ENCODE assay signal across 8 mouse cellular contexts in the genomic region with DNA sequence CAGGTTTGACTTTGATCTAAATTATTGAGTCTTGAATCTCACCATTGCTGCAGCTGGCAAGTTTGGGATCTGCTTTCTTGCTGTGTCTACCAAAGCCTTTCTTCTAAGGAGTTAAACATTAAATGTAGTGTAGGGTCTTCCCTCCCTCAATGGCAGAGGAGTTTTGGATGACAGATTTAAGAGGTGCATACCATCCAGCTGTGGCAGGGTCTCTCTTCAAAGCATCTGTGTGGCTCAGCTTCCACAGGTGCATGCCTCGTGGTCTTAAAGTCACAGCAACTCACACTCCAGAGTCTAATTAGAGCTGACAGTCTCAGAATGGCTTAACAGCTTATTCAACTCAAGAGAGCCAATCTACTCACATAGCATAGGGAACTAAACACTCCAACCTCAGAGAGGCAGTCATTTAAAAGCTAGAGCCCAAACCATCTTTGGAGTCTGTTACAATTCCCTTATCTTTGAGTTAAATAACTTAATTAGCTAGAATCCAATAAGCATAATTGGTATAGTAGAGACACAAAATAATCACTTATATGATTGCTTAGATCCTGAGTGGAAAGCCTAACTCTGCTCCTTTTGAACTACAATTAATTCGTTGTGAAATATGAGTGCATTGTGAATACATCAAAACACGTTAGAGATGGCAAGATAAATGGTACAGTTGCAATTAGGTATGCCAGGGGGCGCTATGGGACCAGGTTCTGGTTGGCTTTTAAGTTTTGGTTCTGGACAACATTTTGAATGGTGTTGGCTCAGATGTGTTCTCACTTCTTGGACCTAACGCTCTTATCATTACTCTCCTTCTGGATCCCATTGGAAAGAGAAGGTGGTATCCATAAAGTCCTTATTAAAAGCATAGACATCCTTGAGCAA. TPM values are rescaled to one million over a fixed set of nuclear protein-coding genes. Genes with fewer than 3 reads are reported as not detected.
A peak's percentile ranks its signal among the peaks of the same experiment; 100 is the strongest.
DNase-seq lines count a peak whose midpoint lies in the region; ATAC-seq and TF ChIP-seq lines count a peak whose summit lies in the region.

No protein-coding gene starts in this region.

- no peak overlapping the region for H3K9ac ChIP-seq in hindbrain, embryonic 14.5 days
- no peak overlapping the region for H3K9ac ChIP-seq in hindbrain, embryonic 13.5 days
- no peak overlapping the region for H3K9ac ChIP-seq in liver, postnatal 0 days (replicated peaks)
- H3K9ac ChIP-seq in forebrain, embryonic 13.5 days = no peak overlapping the region

- H3K27ac ChIP-seq in hindbrain, embryonic 14.5 days = no peak overlapping the region
- H3K27ac ChIP-seq in hindbrain, embryonic 13.5 days = no peak overlapping the region
- no peak overlapping the region for H3K27ac ChIP-seq in liver, postnatal 0 days (ENCODE audit: low read depth)
- H3K27ac ChIP-seq in forebrain, embryonic 13.5 days = no peak overlapping the region

- no peak for ATAC-seq in hindbrain, embryonic 14.5 days (ENCODE audit: low FRiP score)
- ATAC-seq in hindbrain, embryonic 13.5 days (ENCODE audit: low FRiP score) = no peak
- ATAC-seq in granulocyte monocyte progenitor cell, adult 5-6 weeks (replicated peaks; ENCODE audit: poor library complexity, severe bottlenecking) = peak; percentile 76
- no peak for ATAC-seq in liver, postnatal 0 days
- ATAC-seq in forebrain, embryonic 13.5 days = no peak

- DNase-seq in hindbrain, embryonic 14.5 days (ENCODE audit: low spot score) = peak; percentile 29
- DNase-seq in brain, embryonic 14.5 days (ENCODE audit: low read depth) = peak; percentile 29
- DNase-seq in liver, postnatal 0 days = peak; percentile 72
- DNase-seq in spleen, postnatal 4 days (ENCODE audit: low spot score in 2 of 2) = peak; percentile 49 to 79

- TF ChIP-seq POLR2A in brain, embryonic 14.5 days (IDR thresholded peaks at IDR 0.05; ENCODE audit: borderline replicate concordance, extremely low read depth, insufficient read depth, insufficient read length, poor library complexity, severe bottlenecking) = no peak

- TF ChIP-seq EP300 in liver, postnatal 0 days (IDR thresholded peaks at IDR 0.05; ENCODE audit: low read depth) = no peak

- 51% methylated on average over 5 of the region's 5 CpGs for WGBS in hindbrain, embryonic 14.5 days
- 50% methylated on average over 5 of the region's 5 CpGs for WGBS in hindbrain, embryonic 13.5 days
- 26% methylated on average over 5 of the region's 5 CpGs for WGBS in liver, postnatal 0 days (ENCODE audit: insufficient replicate concordance)
- WGBS in forebrain, embryonic 13.5 days = 41% methylated on average over 5 of the region's 5 CpGs

- H3K4me2 ChIP-seq in hindbrain, embryonic 14.5 days (replicated peaks) = no peak overlapping the region
- H3K4me2 ChIP-seq in hindbrain, embryonic 13.5 days = no peak overlapping the region
- H3K4me2 ChIP-seq in liver, postnatal 0 days (ENCODE audit: low read depth, low read length) = no peak overlapping the region
- no peak overlapping the region for H3K4me2 ChIP-seq in forebrain, embryonic 13.5 days

- no peaks in the 10 kb centered on the region for H3K36me3 ChIP-seq in hindbrain, embryonic 14.5 days (replicated peaks; ENCODE audit: control insufficient read depth, insufficient read depth)
- H3K36me3 ChIP-seq in hindbrain, embryonic 13.5 days = no peaks in the 10 kb centered on the region
- no peaks in the 10 kb centered on the region for H3K36me3 ChIP-seq in E14TG2a.4 (ENCODE audit: insufficient read depth, low read length)
- no peaks in the 10 kb centered on the region for H3K36me3 ChIP-seq in liver, postnatal 0 days (replicated peaks; ENCODE audit: insufficient read depth, low read length)
- H3K36me3 ChIP-seq in forebrain, embryonic 13.5 days (ENCODE audit: poor library complexity, severe bottlenecking) = no peaks in the 10 kb centered on the region

- no peaks in the 10 kb centered on the region for H3K27me3 ChIP-seq in hindbrain, embryonic 14.5 days (ENCODE audit: control insufficient read depth, insufficient read depth, low read length)
- no peaks in the 10 kb centered on the region for H3K27me3 ChIP-seq in hindbrain, embryonic 13.5 days
- no peaks in the 10 kb centered on the region; the same call in 1 of the 2 replicates for H3K27me3 ChIP-seq in E14TG2a.4 (ENCODE audit: insufficient read depth, low read length)
- no peaks in the 10 kb centered on the region for H3K27me3 ChIP-seq in liver, postnatal 0 days (ENCODE audit: insufficient read depth, low read length)
- no peaks in the 10 kb centered on the region for H3K27me3 ChIP-seq in forebrain, embryonic 13.5 days

- no peak overlapping the region for H3K4me3 ChIP-seq in hindbrain, embryonic 14.5 days (replicated peaks; ENCODE audit: low read length)
- H3K4me3 ChIP-seq in hindbrain, embryonic 13.5 days = no peak overlapping the region
- no peak overlapping the region for H3K4me3 ChIP-seq in E14TG2a.4 (replicated peaks; ENCODE audit: low read length)
- H3K4me3 ChIP-seq in liver, postnatal 0 days (ENCODE audit: low read depth, low read length) = no peak overlapping the region
- no peak overlapping the region for H3K4me3 ChIP-seq in forebrain, embryonic 13.5 days

- peak; percentile 78 for TF ChIP-seq CTCF in E14TG2a.4 (conservative IDR thresholded peaks at IDR 0.05; ENCODE audit: low read length)
- peak; percentile 40; the same call in 1 of the 2 replicates for TF ChIP-seq CTCF in brain, embryonic 14.5 days (IDR thresholded peaks at IDR 0.05; ENCODE audit: borderline replicate concordance, extremely low read depth, insufficient read depth, insufficient read length)
- TF ChIP-seq CTCF in liver, postnatal 0 days (IDR thresholded peaks at IDR 0.05; ENCODE audit: low read depth) = peak; percentile 86

- H3K9me3 ChIP-seq in hindbrain, embryonic 14.5 days (ENCODE audit: control insufficient read depth, low read length) = no peaks in the 10 kb centered on the region
- H3K9me3 ChIP-seq in hindbrain, embryonic 13.5 days = no peaks in the 10 kb centered on the region
- H3K9me3 ChIP-seq in E14TG2a.4 (ENCODE audit: low read length) = no peaks in the 10 kb centered on the region
- no peaks in the 10 kb centered on the region for H3K9me3 ChIP-seq in liver, postnatal 0 days (ENCODE audit: low read length)
- H3K9me3 ChIP-seq in forebrain, embryonic 13.5 days (replicated peaks) = no peaks in the 10 kb centered on the region

- no peaks in the 10 kb centered on the region for H3K4me1 ChIP-seq in hindbrain, embryonic 14.5 days (replicated peaks; ENCODE audit: control insufficient read depth, insufficient read depth, low read length)
- H3K4me1 ChIP-seq in hindbrain, embryonic 13.5 days (replicated peaks) = peaks cover 2% of the 10 kb centered on the region; the same call in 1 of the 2 replicates
- H3K4me1 ChIP-seq in E14TG2a.4 (replicated peaks; ENCODE audit: low read depth, low read length) = no peaks in the 10 kb centered on the region
- H3K4me1 ChIP-seq in liver, postnatal 0 days (ENCODE audit: insufficient read depth) = no peaks in the 10 kb centered on the region
- H3K4me1 ChIP-seq in forebrain, embryonic 13.5 days = peaks cover 8% of the 10 kb centered on the region

RNA-seq across cellular contexts. Expression of gene Cul1, which starts 57.5 kb away (rescaled TPM):
- 127 and 142 TPM in 2 replicates for polyA plus RNA-seq in hindbrain, embryonic 14.5 days (2014; fragmentation: Nextera tagmentation; extraction: Ambion mirVana)
- polyA plus RNA-seq in hindbrain, embryonic 13.5 days (2015; fragmentation: Nextera tagmentation; extraction: Ambion mirVana) = 122 and 125 TPM in 2 replicates
- polyA plus RNA-seq in brain, embryonic 14.5 days (2012; rRNA removed) = 103 and 113 TPM in 2 replicates
- total RNA-seq in granulocyte monocyte progenitor cell, adult 5-6 weeks (2014; fragmentation: Nextera tagmentation) = 134 and 139 TPM in 2 replicates
- total RNA-seq in granulocyte monocyte progenitor cell, adult 5-6 weeks (2017) = 129 and 140 TPM in 2 replicates
- 45.2 and 45.7 TPM in 2 replicates for polyA plus RNA-seq in liver, postnatal 0 days (2015; fragmentation: Nextera tagmentation; extraction: Ambion mirVana)
- 179 TPM in 2 replicates for polyA plus RNA-seq in forebrain, embryonic 13.5 days (2015; fragmentation: Nextera tagmentation; extraction: Ambion mirVana)
